In the genomic region with DNA sequence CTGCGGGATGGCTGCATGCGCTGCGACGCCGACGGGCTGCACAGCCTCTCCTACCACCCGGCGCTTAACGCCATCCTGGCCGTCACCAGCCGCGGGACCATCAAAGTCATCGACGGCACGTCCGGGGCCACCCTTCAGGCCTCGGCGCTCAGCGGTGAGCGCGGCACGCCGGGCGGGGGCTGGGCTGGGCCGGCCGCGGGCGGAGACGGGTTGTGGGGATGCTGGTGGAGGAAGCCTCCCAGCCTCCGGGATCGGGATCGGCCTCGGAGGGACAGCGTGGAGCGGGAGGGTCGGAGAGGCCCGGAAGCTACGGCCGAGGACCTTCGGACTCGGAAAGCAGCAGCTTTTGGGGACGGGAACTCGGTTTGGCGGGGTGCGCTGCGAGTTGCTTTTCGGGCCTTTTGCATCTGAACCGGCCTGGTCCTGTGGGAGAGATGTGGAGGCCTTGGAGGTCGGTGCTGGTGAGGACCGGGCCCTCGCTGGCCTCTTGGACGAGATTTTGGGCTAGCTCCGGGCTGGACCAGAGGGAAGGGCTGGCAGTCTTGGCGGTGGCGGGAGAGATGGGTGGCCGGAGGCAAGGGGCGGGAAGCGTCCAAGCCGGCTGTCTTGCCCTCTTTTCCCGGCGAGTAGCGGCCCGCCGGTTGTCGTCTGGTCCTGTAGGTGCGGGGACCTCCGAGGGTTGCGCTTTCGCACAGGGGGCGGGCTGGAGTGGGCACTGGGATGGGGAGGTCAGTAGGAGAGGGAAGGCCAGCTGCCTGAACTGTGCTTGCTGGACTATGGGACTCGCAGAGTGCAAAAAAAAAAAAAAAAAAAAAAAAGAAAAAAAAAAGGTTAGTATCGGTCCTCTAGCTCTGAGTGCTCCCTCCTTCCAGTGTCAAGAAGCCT, we compare ENCODE assay signal across 8 mouse cellular contexts. TPM values are rescaled to one million over a fixed set of nuclear protein-coding genes. Genes with fewer than 3 reads are reported as not detected.
DNase-seq lines count a peak whose midpoint lies in the region; ATAC-seq and TF ChIP-seq lines count a peak whose summit lies in the region.

No protein-coding gene starts in this region.

- peak overlapping the region; percentile 80 for H3K4me2 ChIP-seq in forebrain, postnatal 0 days (ENCODE audit: low read depth)
- H3K4me2 ChIP-seq in intestine, embryonic 15.5 days (replicated peaks), result peak overlapping the region; percentile 65
- peak overlapping the region; percentile 85 for H3K4me2 ChIP-seq in stomach, postnatal 0 days (replicated peaks; ENCODE audit: low read depth)

- H3K27ac ChIP-seq in forebrain, postnatal 0 days (ENCODE audit: low read depth, low read length), result peak overlapping the region; percentile 97
- H3K27ac ChIP-seq in intestine, embryonic 15.5 days, result peak overlapping the region; percentile 99
- peak overlapping the region; percentile 66 for H3K27ac ChIP-seq in macrophage
- peak overlapping the region; percentile 99 for H3K27ac ChIP-seq in stomach, postnatal 0 days (replicated peaks)

- no peaks in the 10 kb centered on the region for H3K36me3 ChIP-seq in forebrain, postnatal 0 days (ENCODE audit: insufficient read depth)
- no peaks in the 10 kb centered on the region for H3K36me3 ChIP-seq in intestine, embryonic 15.5 days
- H3K36me3 ChIP-seq in macrophage (ENCODE audit: inconsistent target), result no peaks in the 10 kb centered on the region
- H3K36me3 ChIP-seq in stomach, postnatal 0 days (ENCODE audit: control insufficient read depth, insufficient read depth, low read length), result no peaks in the 10 kb centered on the region

- H3K4me3 ChIP-seq in forebrain, postnatal 0 days (ENCODE audit: low read depth, low read length), result peak overlapping the region; percentile 71
- peak overlapping the region; percentile 95 for H3K4me3 ChIP-seq in intestine, embryonic 15.5 days (replicated peaks)
- H3K4me3 ChIP-seq in macrophage (ENCODE audit: inconsistent target), result peak overlapping the region; percentile 74
- H3K4me3 ChIP-seq in stomach, postnatal 0 days (ENCODE audit: low read depth, low read length), result peak overlapping the region; percentile 73

- TF ChIP-seq EP300 in stomach, postnatal 0 days (optimal IDR thresholded peaks at IDR 0.05), result no peak

- no peaks in the 10 kb centered on the region for H3K9me3 ChIP-seq in forebrain, postnatal 0 days (ENCODE audit: low read length)
- no peaks in the 10 kb centered on the region for H3K9me3 ChIP-seq in intestine, embryonic 15.5 days
- H3K9me3 ChIP-seq in stomach, postnatal 0 days (ENCODE audit: control insufficient read depth, low read length), result no peaks in the 10 kb centered on the region

- peak; percentile 68 for DNase-seq in cerebellum, adult 11-12 months
- no peak for DNase-seq in cerebellum, adult 8-10 months
- peak; percentile 13 for DNase-seq in urinary bladder, postnatal 10 days (ENCODE audit: low spot score)
- DNase-seq in urinary bladder, postnatal 14 days (ENCODE audit: low spot score), result no peak
- DNase-seq in forebrain, postnatal 0 days, result no peak
- DNase-seq in stomach, postnatal 0 days (ENCODE audit: low spot score), result peak; percentile 79

- under 1% methylated on average over 70 of the region's 72 CpGs for WGBS in forebrain, postnatal 0 days
- WGBS in intestine, embryonic 15.5 days, result under 1% methylated on average over 72 of the region's 72 CpGs
- WGBS in macrophage (ENCODE audit: missing documents), result under 1% methylated on average over 63 of the region's 72 CpGs
- WGBS in stomach, postnatal 0 days, result under 1% methylated on average over 58 of the region's 72 CpGs

- peaks cover 51% of the 10 kb centered on the region for H3K79me2 ChIP-seq in macrophage (ENCODE audit: inconsistent target)

- ATAC-seq in forebrain, postnatal 0 days, result peak; percentile 32
- peak; percentile 64 for ATAC-seq in intestine, embryonic 15.5 days
- peak; percentile 64 for ATAC-seq in stomach, postnatal 0 days (ENCODE audit: low FRiP score, low TSS enrichment)

- no peaks in the 10 kb centered on the region for H3K27me3 ChIP-seq in forebrain, postnatal 0 days (ENCODE audit: insufficient read depth, low read length)
- H3K27me3 ChIP-seq in intestine, embryonic 15.5 days (replicated peaks), result no peaks in the 10 kb centered on the region
- H3K27me3 ChIP-seq in stomach, postnatal 0 days (ENCODE audit: control insufficient read depth, insufficient read depth, low read length), result no peaks in the 10 kb centered on the region

- peak overlapping the region; percentile 90 for H3K9ac ChIP-seq in forebrain, postnatal 0 days
- H3K9ac ChIP-seq in intestine, embryonic 15.5 days, result peak overlapping the region; percentile 99
- peak overlapping the region; percentile 95 for H3K9ac ChIP-seq in stomach, postnatal 0 days (ENCODE audit: low read length)

- peaks cover 4% of the 10 kb centered on the region; the same call in 1 of the 2 replicates for H3K4me1 ChIP-seq in forebrain, postnatal 0 days (ENCODE audit: insufficient read depth)
- 0 out of 2 replicates have a peak, but pooled peaks cover 5% of the 10 kb centered on the region for H3K4me1 ChIP-seq in intestine, embryonic 15.5 days (replicated peaks)
- peaks cover 4% of the 10 kb centered on the region; the same call in 1 of the 2 replicates for H3K4me1 ChIP-seq in stomach, postnatal 0 days (replicated peaks; ENCODE audit: control insufficient read depth, insufficient read depth)

- no peak for TF ChIP-seq CTCF in forebrain, postnatal 0 days (IDR thresholded peaks at IDR 0.05; ENCODE audit: low read depth)
- TF ChIP-seq CTCF in stomach, postnatal 0 days (IDR thresholded peaks at IDR 0.05; ENCODE audit: low read depth), result no peak

RNA-seq across cellular contexts. Expression of gene Birc6, which starts 0.8 kb away (rescaled TPM):
- total RNA-seq in forebrain, postnatal 0 days (2014; rRNA removed), result 103 and 121 TPM in 2 replicates
- 60.8 and 86.0 TPM in 2 replicates for polyA plus RNA-seq in forebrain, postnatal 0 days (2015; fragmentation: Nextera tagmentation; extraction: Ambion mirVana)
- polyA plus RNA-seq in intestine, embryonic 15.5 days (2015; fragmentation: Nextera tagmentation; extraction: Ambion mirVana), result 68.7 and 83.2 TPM in 2 replicates
- total RNA-seq in macrophage (2018; cell fraction: chromatin; rRNA removed), result 100 to 1,000 TPM; 372 to 650 (median 542) TPM
- 100 to 1,000 TPM in 1 of 26 experiments, 10 to 100 TPM in 25; 53.8 to 109 (median 81.1) TPM for total RNA-seq in macrophage (2018; cell fraction: cytosol; rRNA removed)
- total RNA-seq in macrophage (2018; cell fraction: nucleus; rRNA removed), result 100 to 1,000 TPM; 231 to 428 (median 292) TPM
- polyA plus RNA-seq in macrophage (2018), result 46.6 to 61.5 TPM (median 54.2 TPM) in 3 replicates
- polyA plus RNA-seq in stomach, postnatal 0 days (2015; fragmentation: Nextera tagmentation; extraction: Ambion mirVana), result 51.8 and 56.4 TPM in 2 replicates

RNA-seq across cellular contexts. Expression of gene Yipf4, which starts 39.6 kb away (rescaled TPM):
- 46.0 and 52.3 TPM in 2 replicates for total RNA-seq in forebrain, postnatal 0 days (2014; rRNA removed)
- 50.7 and 51.7 TPM in 2 replicates for polyA plus RNA-seq in forebrain, postnatal 0 days (2015; fragmentation: Nextera tagmentation; extraction: Ambion mirVana)
- polyA plus RNA-seq in intestine, embryonic 15.5 days (2015; fragmentation: Nextera tagmentation; extraction: Ambion mirVana), result 62.6 and 74.2 TPM in 2 replicates
- total RNA-seq in macrophage (2018; cell fraction: chromatin; rRNA removed), result 10 to 100 TPM in 11 of 26 experiments, 1 to 10 TPM in 15; 4.7 to 21.9 (median 9.5) TPM
- total RNA-seq in macrophage (2018; cell fraction: cytosol; rRNA removed), result 10 to 100 TPM; 34.2 to 57.1 (median 44.9) TPM
- 10 to 100 TPM; 11.8 to 47.0 (median 25.9) TPM for total RNA-seq in macrophage (2018; cell fraction: nucleus; rRNA removed)
- 33.6 to 50.1 TPM (median 43.6 TPM) in 3 replicates for polyA plus RNA-seq in macrophage (2018)
- polyA plus RNA-seq in stomach, postnatal 0 days (2015; fragmentation: Nextera tagmentation; extraction: Ambion mirVana), result 80.2 and 88.8 TPM in 2 replicates

Comparison
In these comparisons a context has a peak if more than half of its experiments do, and no peak if none do; other contexts are left out.
1. DNase-seq: peak in cerebellum, adult 11-12 months (single experiment), urinary bladder, postnatal 10 days (single experiment) and stomach, postnatal 0 days (single experiment); none in cerebellum, adult 8-10 months (single experiment), urinary bladder, postnatal 14 days (single experiment) and forebrain, postnatal 0 days (single experiment).
2. Peak in every context shown above with its lines, with median percentiles within 50 percentile points of each other: ATAC-seq, H3K27ac ChIP-seq, H3K4me2 ChIP-seq, H3K4me3 ChIP-seq and H3K9ac ChIP-seq.